Comparison of ENCODE assay signal across 8 mouse cellular contexts in the genomic region with DNA sequence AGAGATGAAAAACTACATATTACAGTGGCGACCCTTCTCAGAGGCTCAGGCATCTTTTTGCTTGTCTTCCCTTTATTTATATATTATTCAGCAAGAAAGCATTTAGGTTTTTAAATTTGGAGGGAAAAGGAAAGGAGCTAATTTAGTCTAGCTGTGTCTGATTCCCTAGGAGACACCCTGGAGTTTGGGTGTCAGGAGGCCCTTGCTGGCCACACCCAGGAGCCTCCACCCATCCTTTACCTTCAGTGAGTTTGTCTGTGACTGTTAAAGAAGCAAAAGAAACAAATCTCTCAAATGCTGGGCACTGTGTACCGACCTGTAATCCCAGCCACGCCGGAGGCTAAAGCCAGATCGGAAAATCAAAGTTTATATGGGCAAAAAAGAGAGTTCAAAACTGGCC.
DNase-seq lines count a peak whose midpoint lies in the region; ATAC-seq lines count a peak whose summit lies in the region.

No protein-coding gene starts in this region.

- no peaks in the 10 kb centered on the region for H3K9me3 ChIP-seq in heart, embryonic 12.5 days (replicated peaks)
- H3K9me3 ChIP-seq in heart, embryonic 16.5 days (replicated peaks; ENCODE audit: control insufficient read depth, low read length): no peaks in the 10 kb centered on the region
- no peaks in the 10 kb centered on the region for H3K9me3 ChIP-seq in midbrain, embryonic 12.5 days

- H3K4me3 ChIP-seq in heart, embryonic 12.5 days: no peak overlapping the region; the same call in 1 of the 2 replicates
- H3K4me3 ChIP-seq in heart, embryonic 16.5 days (ENCODE audit: low read length): peak overlapping the region; percentile 50; the same call in 1 of the 2 replicates
- H3K4me3 ChIP-seq in midbrain, embryonic 12.5 days: no peak overlapping the region

- no peak overlapping the region for H3K27ac ChIP-seq in heart, embryonic 12.5 days (ENCODE audit: poor library complexity, severe bottlenecking)
- H3K27ac ChIP-seq in heart, embryonic 16.5 days (ENCODE audit: low read length): 0 out of 2 replicates have a peak overlapping the region, but pooled peaks have one; percentile 12
- no peak overlapping the region for H3K27ac ChIP-seq in midbrain, embryonic 12.5 days (replicated peaks)

- H3K27me3 ChIP-seq in heart, embryonic 12.5 days (replicated peaks): peaks cover 4% of the 10 kb centered on the region; the same call in 1 of the 2 replicates
- H3K27me3 ChIP-seq in heart, embryonic 16.5 days (ENCODE audit: control insufficient read depth, insufficient read depth, low read length): no peaks in the 10 kb centered on the region
- no peaks in the 10 kb centered on the region for H3K27me3 ChIP-seq in midbrain, embryonic 12.5 days

- WGBS in heart, embryonic 12.5 days: 74% methylated on average over 5 of the region's 5 CpGs
- 79% methylated on average over 5 of the region's 5 CpGs for WGBS in heart, embryonic 16.5 days
- WGBS in midbrain, embryonic 12.5 days: 87% methylated on average over 5 of the region's 5 CpGs

- no peaks in the 10 kb centered on the region for H3K36me3 ChIP-seq in heart, embryonic 12.5 days
- H3K36me3 ChIP-seq in heart, embryonic 16.5 days (ENCODE audit: control insufficient read depth, insufficient read depth): no peaks in the 10 kb centered on the region
- no peaks in the 10 kb centered on the region for H3K36me3 ChIP-seq in midbrain, embryonic 12.5 days

- ATAC-seq in heart, embryonic 12.5 days (ENCODE audit: insufficient number of reproducible peaks, low FRiP score): no peak
- ATAC-seq in heart, embryonic 16.5 days (replicated peaks; ENCODE audit: extremely low read depth, insufficient read depth, low FRiP score): no peak
- ATAC-seq in midbrain, embryonic 12.5 days (ENCODE audit: low FRiP score, low read depth): no peak

- DNase-seq in heart, postnatal 4 days: no peak
- DNase-seq in ZHBTc4 (ENCODE audit: low read depth, low spot score): peak; percentile 2
- DNase-seq in layer of hippocampus, adult 8-10 months (ENCODE audit: low spot score in 2 of 2): no peak
- DNase-seq in cerebellum, adult 9-10 months: no peak
- DNase-seq in left cerebral cortex, postnatal 4 days: no peak

- H3K4me1 ChIP-seq in heart, embryonic 12.5 days (replicated peaks): no peaks in the 10 kb centered on the region
- peaks cover 4% of the 10 kb centered on the region for H3K4me1 ChIP-seq in heart, embryonic 16.5 days (ENCODE audit: control insufficient read depth, insufficient read depth, low read length)
- no peaks in the 10 kb centered on the region for H3K4me1 ChIP-seq in midbrain, embryonic 12.5 days

- no peak overlapping the region for H3K9ac ChIP-seq in heart, embryonic 12.5 days
- H3K9ac ChIP-seq in heart, embryonic 16.5 days (ENCODE audit: low read length): peak overlapping the region; percentile 56; the same call in 1 of the 2 replicates
- H3K9ac ChIP-seq in midbrain, embryonic 12.5 days (replicated peaks): no peak overlapping the region

- peak overlapping the region; percentile 39; the same call in 1 of the 2 replicates for H3K4me2 ChIP-seq in heart, embryonic 12.5 days
- peak overlapping the region; percentile 63 for H3K4me2 ChIP-seq in heart, embryonic 16.5 days (ENCODE audit: low read depth, low read length)
- peak overlapping the region; percentile 27; the same call in 1 of the 2 replicates for H3K4me2 ChIP-seq in midbrain, embryonic 12.5 days (replicated peaks)

- intact Hi-C loops in left cerebral cortex, postnatal 4 days (cut with DNase I): no loop called here
